Mouse (Mus musculus) cerebellum, adult 9-11 months (tissue): ENCODE measurements around the gene Srarp.

Experiments
- DNase-seq: peaks from one replicate; pipeline ENCODE4 v3.0.0; 2022

Srarp gene

GRCm38 (mm10) chr4:141435974-141436373, at the start of gene Srarp:
Gene Srarp, minus strand, starts transcription at chr4:141436105.
- no peak for DNase-seq

GRCm38 (mm10) chr4:141484071-141484470, 48.2 kb upstream of the Srarp start:
- no peak for DNase-seq

- DNase-seq: peak; percentile 67
Observed at GRCm38 (mm10) chr4:141479411-141479810, 43.5 kb upstream of the Srarp start.

- DNase-seq: peak; percentile 57
Observed at GRCm38 (mm10) chr4:141478794-141479193, 42.9 kb upstream of the Srarp start.

- DNase-seq: peak; percentile 78
Observed at GRCm38 (mm10) chr4:141478225-141478624, 42.3 kb upstream of the Srarp start.

GRCm38 (mm10) chr4:141477681-141478102, 41.8 kb upstream of the Srarp start:
- DNase-seq: peak; percentile 92

GRCm38 (mm10) chr4:141474431-141474830, 38.5 kb upstream of the Srarp start:
- peak; percentile 35 for DNase-seq

GRCm38 (mm10) chr4:141472641-141473321, 36.9 kb upstream of the Srarp start:
- no peak for DNase-seq

GRCm38 (mm10) chr4:141471491-141471890, 35.6 kb upstream of the Srarp start:
- peak; percentile 40 for DNase-seq

- DNase-seq: no peak
Observed at GRCm38 (mm10) chr4:141469343-141469742, 33.4 kb upstream of the Srarp start.

GRCm38 (mm10) chr4:141468576-141468975, 32.7 kb upstream of the Srarp start:
- peak; percentile 78 for DNase-seq

GRCm38 (mm10) chr4:141467581-141467927, 31.6 kb upstream of the Srarp start:
- no peak for DNase-seq

GRCm38 (mm10) chr4:141466844-141467580, 31.1 kb upstream of the Srarp start:
- DNase-seq: no peak

GRCm38 (mm10) chr4:141466289-141466795, 30.4 kb upstream of the Srarp start:
- DNase-seq: no peak

- no peak for DNase-seq
Observed at GRCm38 (mm10) chr4:141465512-141466288, 29.8 kb upstream of the Srarp start.

- DNase-seq: no peak
Observed at GRCm38 (mm10) chr4:141464722-141465121, 28.8 kb upstream of the Srarp start.

- DNase-seq: no peak
Observed at GRCm38 (mm10) chr4:141463472-141463871, 27.6 kb upstream of the Srarp start.

GRCm38 (mm10) chr4:141461576-141461975, 25.7 kb upstream of the Srarp start:
- no peak for DNase-seq

- DNase-seq: no peak
Observed at GRCm38 (mm10) chr4:141461088-141461487, 25.2 kb upstream of the Srarp start.

GRCm38 (mm10) chr4:141460481-141460880, 24.6 kb upstream of the Srarp start:
- DNase-seq: no peak

GRCm38 (mm10) chr4:141459766-141460165, 23.9 kb upstream of the Srarp start:
- DNase-seq: no peak

- no peak for DNase-seq
Observed at GRCm38 (mm10) chr4:141458888-141459287, 23.0 kb upstream of the Srarp start.

GRCm38 (mm10) chr4:141458236-141458635, 22.3 kb upstream of the Srarp start:
- no peak for DNase-seq
